Mouse (Mus musculus) gastrocnemius, postnatal 36 days (tissue): Measurements from ENCODE around the gene Aggf1. TPM values are rescaled to one million over a fixed set of nuclear protein-coding genes. Genes with fewer than 3 reads are reported as not detected.
"Not testable (repeated sequence)": the region's sequence is repeated elsewhere in the genome, so short reads cannot be mapped to it uniquely, and the experiment has no call there.

Source experiments
- DNase-seq, 2 experiments: peaks; one replicate each; pipeline ENCODE4 v3.0.0; 2022
- intact Hi-C: fragments of 180-260 bp; cut with DNase I; formaldehyde crosslinking; loops from one replicate; pipeline ENCODE4 v1.15.1; 2025
- long read RNA-seq, 2 experiments: library from polyadenylated mRNA; stranded (forward); transcript quantifications; one replicate each; pipeline ENCODE4 v2.0.0; 2021
- total RNA-seq, 2 experiments: library from RNA; stranded (reverse); gene quantifications; 2 replicates each; pipeline ENCODE4 v1.2.3; 2021

The Aggf1 gene
- 10 to 100 TPM; 14.0 to 15.8 TPM for total RNA-seq
- long read RNA-seq, experiment 1, transcript Aggf1-201 (14 exons, 3,249 nt): major isoform, 8 of 9 reads
- long read RNA-seq, experiment 1, partial matches to known transcripts: 0 of 9 reads
- long read RNA-seq, experiment 1, other reads (novel, unspliced or antisense): 1 of 9 reads
- long read RNA-seq, experiment 2, transcript Aggf1-201 (14 exons, 3,249 nt): major isoform, 12 of 14 reads
- long read RNA-seq, experiment 2, partial matches to known transcripts: 1 of 14 reads
- long read RNA-seq, experiment 2, other reads (novel, unspliced or antisense): 1 of 14 reads

GRCm38 (mm10) chr13:95374701-95375553, at the start of gene Aggf1:
Aggf1 (minus strand) TSS chr13:95375352.
- DNase-seq: peak; percentile 82 to 88
- intact Hi-C loops: no loop called here

- DNase-seq: no peak
- intact Hi-C loops: no loop called here
Observed at GRCm38 (mm10) chr13:95424932-95425331, 49.8 kb upstream of the Aggf1 start.

GRCm38 (mm10) chr13:95419204-95419749, 44.1 kb upstream of the Aggf1 start:
- no peak for DNase-seq
- intact Hi-C loops: no loop called here

- DNase-seq: no peak
- intact Hi-C loops: no loop called here
Observed at GRCm38 (mm10) chr13:95418575-95419203, 43.5 kb upstream of the Aggf1 start.

- intact Hi-C loops: no loop called here
Observed at GRCm38 (mm10) chr13:95412257-95412656, 37.1 kb upstream of the Aggf1 start.

GRCm38 (mm10) chr13:95393242-95393641, 18.1 kb upstream of the Aggf1 start:
- DNase-seq: no peak
- intact Hi-C loops: no loop called here

More at GRCm38 (mm10) chr13:95412257-95412656, 37.1 kb upstream of the Aggf1 start:
- DNase-seq: no peak

- DNase-seq: peak; percentile 57 to 61
- intact Hi-C loops: loop anchor here (1.0 kb wide), 1 partner anchor 89 kb away; no protein-coding TSS in a partner anchor
Observed at GRCm38 (mm10) chr13:95389866-95390865, 15.0 kb upstream of the Aggf1 start.

- intact Hi-C loops: no loop called here
- no peak for DNase-seq
Observed at GRCm38 (mm10) chr13:95388226-95388625, 13.1 kb upstream of the Aggf1 start.

- intact Hi-C loops: no loop called here
- no peak for DNase-seq
Observed at GRCm38 (mm10) chr13:95382418-95382817, 7.3 kb upstream of the Aggf1 start.

- DNase-seq: no peak
- intact Hi-C loops: no loop called here
Observed at GRCm38 (mm10) chr13:95378696-95379095, 3.5 kb upstream of the Aggf1 start.

GRCm38 (mm10) chr13:95376689-95377289, 1.6 kb upstream of the Aggf1 start:
- intact Hi-C loops: not testable (repeated sequence)

GRCm38 (mm10) chr13:95375554-95375914, 382 bp upstream of the Aggf1 start:
- no peak for DNase-seq
- intact Hi-C loops: no loop called here

More at GRCm38 (mm10) chr13:95376689-95377289, 1.6 kb upstream of the Aggf1 start:
- not testable (repeated sequence) for DNase-seq

GRCm38 (mm10) chr13:95366356-95366755, 8.8 kb downstream of the Aggf1 start:
- DNase-seq: no peak
- intact Hi-C loops: no loop called here

- intact Hi-C loops: no loop called here
Observed at GRCm38 (mm10) chr13:95363440-95363839, 11.7 kb downstream of the Aggf1 start.

GRCm38 (mm10) chr13:95358223-95358622, 16.9 kb downstream of the Aggf1 start:
- intact Hi-C loops: no loop called here
- DNase-seq: no peak

More at GRCm38 (mm10) chr13:95363440-95363839, 11.7 kb downstream of the Aggf1 start:
- DNase-seq: no peak

- intact Hi-C loops: no loop called here
- DNase-seq: no peak
Observed at GRCm38 (mm10) chr13:95348476-95348875, 26.7 kb downstream of the Aggf1 start.

GRCm38 (mm10) chr13:95347018-95347696, 28.0 kb downstream of the Aggf1 start:
- DNase-seq: peak; percentile 38 to 52
- intact Hi-C loops: no loop called here

- intact Hi-C loops: loop anchor here (2.0 kb wide), 1 partner anchor 327 kb away; no protein-coding TSS in a partner anchor
- no peak for DNase-seq
Observed at GRCm38 (mm10) chr13:95345869-95346268, 29.3 kb downstream of the Aggf1 start.
